Mouse (Mus musculus): ENCODE results near the gene Rnf180. TPM values are rescaled to one million over a fixed set of nuclear protein-coding genes. Genes with fewer than 3 reads are reported as not detected.

The Rnf180 gene
- total RNA-seq, 2 experiments from 2014 or later, result 15.7 to 16.4 TPM

DNA sequence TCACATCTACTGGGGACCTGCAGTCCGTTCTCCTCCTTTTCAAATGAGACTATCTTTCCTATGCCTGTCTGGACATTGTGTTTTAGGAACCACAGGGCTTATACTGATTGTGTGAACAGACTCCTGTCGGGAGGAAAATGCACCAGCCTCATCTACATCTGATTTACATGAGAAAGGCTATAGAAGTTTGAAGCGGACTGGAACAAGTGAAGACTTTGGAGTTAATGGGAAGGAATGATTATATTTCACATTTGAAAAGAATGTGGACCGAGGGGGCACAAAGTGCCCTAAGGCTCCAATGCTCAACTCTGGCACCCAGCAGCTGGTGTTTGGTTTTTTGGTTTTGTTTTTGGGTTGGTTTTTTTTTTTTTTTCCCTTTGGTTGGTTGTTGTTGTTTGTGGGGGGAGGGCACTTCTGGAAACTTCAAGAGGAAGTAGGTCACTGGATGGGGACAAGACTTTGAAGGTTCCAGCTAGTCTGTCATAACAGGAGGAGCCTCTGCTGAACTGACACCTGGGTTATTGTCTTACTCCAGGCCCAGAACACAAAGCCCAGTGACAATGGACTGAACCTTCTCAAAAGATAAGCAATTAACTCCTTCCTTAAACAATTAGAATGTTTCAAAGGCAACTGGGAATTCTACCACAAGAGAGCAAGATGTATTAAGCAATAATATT is 37.7 kb downstream of the Rnf180 start:
- DNase-seq (ENCODE audit: low spot score in 2 of 2), result no peak

- DNase-seq (ENCODE audit: low spot score in 2 of 2), result no peak
These were observed 43.8 kb downstream of the Rnf180 start for GRCm38 (mm10) chr13:105250767-105251166.

- no peak for DNase-seq (ENCODE audit: low spot score in 2 of 2)
These were observed 44.4 kb downstream of the Rnf180 start for GRCm38 (mm10) chr13:105250264-105250663.

DNA sequence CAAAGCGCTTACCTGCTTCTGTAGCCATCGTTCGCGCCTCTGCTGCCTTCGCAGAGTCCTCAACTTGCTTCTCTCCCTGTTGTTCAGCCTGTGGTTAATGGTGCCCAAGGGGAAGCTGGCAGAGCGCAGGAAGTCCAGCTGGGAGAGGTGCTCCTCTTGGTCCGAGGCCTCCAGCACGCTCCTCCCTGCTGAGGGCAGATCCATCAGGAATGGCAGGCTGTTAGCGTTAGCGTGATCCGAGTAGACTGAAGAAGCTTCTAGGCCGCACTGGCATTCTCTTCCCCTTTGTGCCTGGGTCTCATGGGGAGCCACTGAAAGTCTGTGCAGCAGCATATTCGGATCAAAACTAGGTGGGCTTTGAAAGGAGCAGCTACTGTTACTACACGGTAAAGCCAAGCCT is 45.0 kb downstream of the Rnf180 start:
- no peak for DNase-seq (ENCODE audit: low spot score in 2 of 2)

DNA sequence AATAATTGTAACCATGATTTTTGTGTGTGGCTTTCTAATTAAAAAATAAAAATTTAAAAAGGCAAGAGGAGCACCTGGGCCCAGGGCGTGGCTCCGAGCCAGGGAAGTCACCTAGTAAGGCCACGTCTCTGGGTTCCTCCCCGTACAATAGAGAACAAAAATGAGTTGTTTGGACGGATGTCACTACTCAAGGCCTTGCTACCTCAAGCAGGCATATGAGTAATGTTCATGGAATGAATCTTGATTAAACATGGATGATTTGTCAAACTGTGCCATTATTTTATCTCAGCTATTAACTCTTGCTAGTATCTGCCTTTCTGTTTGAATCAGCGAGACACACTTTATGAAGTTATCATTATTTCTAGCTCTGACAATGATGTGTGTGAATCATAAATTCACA is 46.9 kb downstream of the Rnf180 start:
- DNase-seq (ENCODE audit: low spot score in 2 of 2), result no peak

DNA sequence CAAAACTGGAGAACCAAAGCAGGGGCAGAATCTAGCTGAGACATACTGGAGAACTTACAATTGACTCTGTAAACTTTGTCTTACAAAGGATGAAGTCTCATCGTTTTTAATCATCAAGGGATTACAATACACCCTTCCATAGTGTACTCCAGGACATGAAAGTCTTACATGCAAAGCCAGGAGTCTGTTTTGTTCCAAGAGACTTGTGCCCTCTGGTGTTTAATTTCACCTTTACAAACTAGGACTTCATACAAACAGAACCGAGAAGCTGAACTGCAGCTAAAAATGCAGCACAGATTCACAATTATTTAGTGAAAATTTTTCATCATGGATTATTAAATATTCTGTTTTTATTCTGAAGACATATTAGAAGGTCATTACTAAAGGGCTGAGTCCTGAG is 53.8 kb downstream of the Rnf180 start:
- no peak for DNase-seq (ENCODE audit: low spot score in 2 of 2)

GRCm38 (mm10) chr13:105227126-105227525 is 67.5 kb downstream of the Rnf180 start:
- DNase-seq (ENCODE audit: low spot score in 2 of 2), result no peak

GRCm38 (mm10) chr13:105224048-105224447 is 70.6 kb downstream of the Rnf180 start:
- no peak for DNase-seq (ENCODE audit: low spot score in 2 of 2)

DNA sequence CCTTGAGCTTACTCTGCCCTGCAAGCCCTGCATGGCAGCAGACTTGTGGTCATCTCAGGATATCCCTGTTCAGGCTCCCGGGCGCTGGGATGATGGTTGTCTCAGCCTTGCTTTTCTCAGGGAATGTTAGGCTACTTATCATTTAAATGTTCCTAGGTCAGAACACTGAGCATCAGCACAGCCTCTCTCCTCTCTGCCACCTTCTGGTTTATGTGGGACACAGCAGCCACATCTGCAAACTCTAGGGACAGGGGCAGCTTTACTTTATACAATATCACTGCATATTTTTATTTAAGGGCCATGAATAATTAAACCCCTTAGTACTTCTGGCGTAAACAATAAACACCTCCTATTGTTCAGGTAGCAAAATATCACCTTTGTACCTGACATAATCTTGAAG is 71.5 kb downstream of the Rnf180 start:
- DNase-seq (ENCODE audit: low spot score in 2 of 2), result no peak

DNA sequence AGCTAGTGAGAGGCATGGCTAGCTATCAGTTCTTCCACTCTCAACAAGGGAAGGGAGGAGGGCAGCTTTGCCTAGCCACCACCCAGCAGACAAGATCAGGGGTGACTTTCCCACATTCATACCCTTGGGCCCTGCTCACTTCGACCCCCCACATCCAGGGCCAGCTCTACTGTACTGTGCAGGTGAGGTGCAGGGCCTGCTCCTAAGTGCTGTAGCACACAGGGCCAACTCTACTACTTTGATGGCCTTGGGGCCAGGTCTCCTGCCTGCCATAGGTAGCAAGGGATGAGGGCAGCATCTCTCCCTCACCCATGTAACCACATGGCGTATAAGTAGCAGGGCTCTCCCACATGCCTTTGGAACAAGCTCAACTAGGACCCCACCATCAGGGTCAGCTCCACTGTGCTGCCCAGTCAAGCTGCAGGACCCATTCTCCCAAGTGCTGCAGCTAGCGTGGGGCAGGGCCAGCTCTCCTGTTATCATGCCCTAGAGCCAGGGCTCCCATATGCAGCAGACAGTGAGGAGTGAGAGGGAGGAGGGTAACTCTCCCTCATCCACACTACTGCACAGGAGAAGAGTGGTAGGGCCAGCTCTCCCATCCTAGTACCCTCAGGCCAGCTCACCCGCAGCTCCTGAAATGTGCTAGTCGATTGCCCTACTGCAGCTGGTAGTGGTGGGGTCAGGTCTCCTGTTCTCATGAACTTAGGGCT is 72.4 kb downstream of the Rnf180 start:
- DNase-seq (ENCODE audit: low spot score in 2 of 2), result no peak

GRCm38 (mm10) chr13:105210746-105211145 is 83.9 kb downstream of the Rnf180 start:
- no peak for DNase-seq (ENCODE audit: low spot score in 2 of 2)

DNA sequence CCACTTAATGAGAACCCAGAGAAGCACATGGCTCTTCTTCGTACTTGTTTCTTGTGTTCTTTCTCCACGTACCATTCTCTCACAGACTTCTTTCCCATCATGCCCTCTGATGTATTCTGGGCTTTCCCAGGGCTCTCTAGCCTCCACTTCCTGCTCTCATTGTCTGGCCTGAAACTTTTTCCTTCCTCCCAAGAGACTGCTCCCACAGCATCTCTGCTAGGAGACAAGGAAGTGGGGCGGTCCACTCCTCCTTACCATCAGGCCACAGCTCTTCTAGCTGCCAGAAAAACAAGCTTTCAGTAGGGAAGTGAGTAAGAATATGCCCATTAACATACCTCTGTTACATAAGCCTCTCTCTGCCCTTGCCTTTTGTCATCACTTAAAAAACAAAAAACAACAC is 90.8 kb downstream of the Rnf180 start:
- no peak for DNase-seq (ENCODE audit: low spot score in 2 of 2)

GRCm38 (mm10) chr13:105198658-105199057 is 96.0 kb downstream of the Rnf180 start:
- no peak for DNase-seq (ENCODE audit: low spot score in 2 of 2)

DNA sequence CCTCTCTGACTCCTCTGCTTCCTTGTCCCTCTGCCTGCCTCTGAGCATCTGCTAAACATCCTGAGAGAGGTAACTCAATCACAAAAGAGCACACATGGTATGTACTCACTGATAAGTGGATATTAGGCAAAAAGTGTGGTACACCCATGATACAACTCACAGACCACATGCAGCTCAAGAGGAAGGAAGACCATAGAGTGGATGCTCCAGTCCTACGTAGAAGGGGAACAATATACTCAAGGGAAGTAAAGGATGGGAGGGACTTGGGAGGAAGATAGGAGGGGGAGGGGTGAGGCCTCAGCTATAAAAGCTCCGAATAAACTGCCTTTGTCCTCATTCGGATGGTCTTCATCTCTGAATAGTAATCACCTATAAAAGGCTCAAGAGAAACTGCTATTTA is 96.6 kb downstream of the Rnf180 start:
- no peak for DNase-seq (ENCODE audit: low spot score in 2 of 2)

DNA sequence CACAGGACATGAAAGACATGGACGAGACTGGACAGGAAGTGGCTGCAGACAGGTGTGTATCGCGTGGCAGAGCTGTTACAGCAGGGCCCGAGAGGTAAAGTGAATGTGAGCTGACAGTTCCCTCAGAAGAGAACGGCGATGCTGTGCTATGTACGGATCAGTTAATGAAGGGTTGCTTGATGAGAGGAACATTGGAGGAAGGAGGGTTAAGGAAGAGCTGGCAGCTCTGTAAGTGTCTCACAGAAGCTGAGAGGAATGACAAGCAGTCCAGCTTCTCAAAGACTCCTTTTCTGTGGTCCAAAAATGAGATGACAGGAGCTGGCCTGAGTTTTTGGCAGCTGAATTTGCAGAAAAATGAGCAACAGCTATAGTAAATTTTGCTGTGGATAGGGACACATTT is 101.0 kb downstream of the Rnf180 start:
- no peak for DNase-seq (ENCODE audit: low spot score in 2 of 2)

DNA sequence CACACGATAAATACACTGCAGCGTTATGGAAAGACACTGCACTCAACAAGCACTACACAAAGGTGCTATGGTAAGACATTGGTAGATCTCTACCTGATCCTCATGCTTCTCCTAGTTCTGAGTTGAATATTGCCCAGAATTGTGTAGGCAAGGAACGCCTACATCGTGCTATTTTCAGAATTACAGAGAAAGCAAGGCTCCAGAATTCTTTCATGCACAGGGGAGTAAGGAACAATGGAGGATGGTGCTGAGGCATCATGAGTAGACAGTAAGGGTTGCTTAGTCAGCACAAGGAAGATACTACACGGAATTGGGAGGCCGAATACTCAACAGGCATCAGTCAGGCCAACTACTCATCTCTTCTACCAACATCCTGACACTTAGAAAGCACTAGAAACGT is 105.9 kb downstream of the Rnf180 start:
- no peak for DNase-seq (ENCODE audit: low spot score in 2 of 2)

DNA sequence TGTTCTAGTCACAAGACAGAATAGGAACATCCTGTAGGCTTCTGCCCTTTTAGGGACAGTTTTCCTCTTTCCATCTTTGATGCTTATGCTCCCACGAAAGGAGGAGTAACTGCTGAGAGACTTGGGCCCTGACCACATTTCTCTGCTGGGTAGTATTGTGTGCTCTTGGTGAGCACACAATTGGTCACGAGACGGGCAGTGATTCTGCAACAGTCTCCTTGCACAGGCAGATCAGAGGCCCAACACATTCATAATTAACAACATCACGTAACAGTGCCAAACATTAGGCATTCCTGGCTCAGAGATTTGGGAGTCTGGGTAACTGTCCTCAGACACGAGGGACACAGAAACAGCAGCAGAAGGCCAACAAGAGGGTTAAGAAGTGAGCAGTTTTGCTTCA is 113.8 kb downstream of the Rnf180 start:
- DNase-seq (ENCODE audit: low spot score in 2 of 2), result no peak

- no peak for DNase-seq (ENCODE audit: low spot score in 2 of 2)
These were observed 129.2 kb downstream of the Rnf180 start for GRCm38 (mm10) chr13:105165441-105165840.

DNA sequence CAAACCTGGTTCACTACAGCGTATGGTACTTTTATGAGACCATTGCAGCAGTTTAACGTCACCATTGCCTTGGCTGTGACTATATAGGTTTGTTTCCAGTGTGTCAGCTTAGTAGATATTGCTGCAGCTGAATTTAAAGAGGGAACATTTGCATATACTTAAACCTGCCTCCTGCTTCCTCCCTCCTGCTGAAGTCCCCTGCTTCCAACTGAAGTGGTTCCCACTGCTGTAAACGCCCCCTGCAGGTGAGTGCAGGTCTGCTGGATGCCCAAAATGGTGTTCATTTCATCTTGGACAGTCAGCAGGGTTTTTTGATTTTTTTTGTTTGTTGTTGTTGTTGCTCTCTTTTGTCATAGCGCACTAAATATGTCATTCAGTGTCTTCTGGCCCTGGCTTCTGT is 140.7 kb downstream of the Rnf180 start:
- DNase-seq (ENCODE audit: low spot score in 2 of 2), result no peak

- DNase-seq (ENCODE audit: low spot score in 2 of 2), result no peak
These were observed 144.6 kb downstream of the Rnf180 start for GRCm38 (mm10) chr13:105150006-105150405.

- no peak for DNase-seq (ENCODE audit: low spot score in 2 of 2)
These were observed 146.7 kb downstream of the Rnf180 start for GRCm38 (mm10) chr13:105147795-105148418.

DNA sequence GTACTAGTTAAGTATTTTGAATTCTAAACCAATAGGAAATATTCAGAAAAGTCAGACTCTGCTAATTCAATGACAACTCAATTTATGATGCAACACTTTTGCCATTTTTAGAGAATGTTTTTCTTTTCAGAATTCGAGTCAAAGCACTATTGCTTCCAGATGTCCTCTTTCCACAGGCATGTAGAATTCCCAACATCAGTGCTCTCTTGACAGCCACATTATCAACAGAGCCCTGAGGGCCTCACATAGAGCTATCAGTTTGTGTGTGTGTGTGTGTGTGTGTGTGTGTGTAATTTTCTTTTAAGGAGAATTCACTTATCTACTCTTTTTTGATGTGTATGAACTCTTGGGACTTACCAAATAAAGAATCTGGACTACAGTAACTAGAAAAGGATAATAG is 147.8 kb downstream of the Rnf180 start:
- no peak for DNase-seq (ENCODE audit: low spot score in 2 of 2)

GRCm38 (mm10) chr13:105139881-105140280 is 154.7 kb downstream of the Rnf180 start:
- no peak for DNase-seq (ENCODE audit: low spot score in 2 of 2)
